Mouse (Mus musculus) spleen, adult 2 months (tissue): ENCODE data around the gene Olfr522.

ENCODE experiments used
- CTCF ChIP-seq: fragments of 200-500 bp; IDR thresholded peaks from 2 replicates; pipeline ENCODE4 v1.5.1; 2011; ENCODE audit warnings: mild to moderate bottlenecking, inconsistent platforms; ENCODE audit not compliant: insufficient read depth, insufficient read length, insufficient replicate concordance; ENCODE audit errors: extremely low read depth
- POLR2A ChIP-seq: fragments of 200-500 bp; IDR thresholded peaks from 2 replicates; pipeline ENCODE4 v1.6.1; 2011; ENCODE audit warnings: low read depth, low read length, inconsistent platforms

GRCm38 (mm10) chr7:140184206-140184605 lies 19.6 kb upstream of the Olfr522 start:
- TF ChIP-seq POLR2A: no peak
- no peak for TF ChIP-seq CTCF
